Mouse (Mus musculus) cerebellum, adult 2 months (tissue): ENCODE results near the gene Bmpr1a. TPM values are rescaled to one million over a fixed set of nuclear protein-coding genes. Genes with fewer than 3 reads are reported as not detected.

Source experiments
- DNase-seq, 2 experiments: peaks; one replicate each; pipeline ENCODE4 v3.0.0; 2021
- H3K27ac ChIP-seq: fragments of 200-500 bp; 2 replicates; pipeline ENCODE4 v1.5.1; 2012; ENCODE audit warnings: low read length, control low read depth, inconsistent platforms; ENCODE audit not compliant: insufficient read depth
- H3K27me3 ChIP-seq: fragments of 200-500 bp; 2 replicates; pipeline ENCODE4 v1.6.1; 2012; ENCODE audit warnings: inconsistent platforms, mild to moderate bottlenecking, low read length, moderate library complexity; ENCODE audit not compliant: control insufficient read depth, insufficient read depth
- H3K4me1 ChIP-seq: fragments of 200-500 bp; 2 replicates; pipeline ENCODE4 v1.6.1; 2011; ENCODE audit warnings: low read length; ENCODE audit not compliant: control insufficient read depth, insufficient read depth
- H3K4me3 ChIP-seq: fragments of 200-500 bp; replicated peaks from 2 replicates; pipeline ENCODE3; 2011; ENCODE audit warnings: mild to moderate bottlenecking, low read depth, low read length, control low read depth; ENCODE audit not compliant: insufficient read depth
- CTCF ChIP-seq: fragments of 200-500 bp; IDR thresholded peaks from 2 replicates; pipeline ENCODE4 v1.5.1; 2011; ENCODE audit warnings: low read depth, mild to moderate bottlenecking, control low read depth, low read length, moderate library complexity, borderline replicate concordance; ENCODE audit not compliant: insufficient read depth
- POLR2A ChIP-seq: fragments of 200-500 bp; IDR thresholded peaks from 2 replicates; pipeline ENCODE4 v1.6.1; 2011; ENCODE audit warnings: low read length, control low read depth, borderline replicate concordance; ENCODE audit not compliant: insufficient read depth
- WGBS: fragments of 180-500 bp; shearing (Covaris S2); methylation state at CpG from one replicate; pipeline ENCODE4 v1.1.7; 2018; 5-methylcytosine and 5-hydroxymethylcytosine counted together
- polyA plus RNA-seq: library from polyadenylated mRNA; depleted of rRNA; stranded (reverse); fragments of >200 nt; gene quantifications from 2 replicates; pipeline ENCODE4 v1.2.3, GENCODE M21; 2012

Bmpr1a gene
- polyA plus RNA-seq, 1 experiment: 23.3 TPM

GRCm38 (mm10) chr14:34515860-34516259 lies 12.7 kb upstream of the Bmpr1a start:
- WGBS: 87% methylated on average over 5 of the region's 5 CpGs
- TF ChIP-seq POLR2A: no peak
- no peak for TF ChIP-seq CTCF
- Histone ChIP-seq H3K27ac (no peak overlapping the region), H3K4me3 (no peak overlapping the region), H3K4me1 (no peaks in the 10 kb centered on the region), H3K27me3 (no peaks in the 10 kb centered on the region)
- DNase-seq: no peak

GRCm38 (mm10) chr14:34514120-34514519 lies 11.0 kb upstream of the Bmpr1a start:
- Histone ChIP-seq H3K27ac (no peak overlapping the region), H3K4me3 (no peak overlapping the region), H3K4me1 (no peaks in the 10 kb centered on the region), H3K27me3 (no peaks in the 10 kb centered on the region)
- 25% methylated on average over 6 of the region's 6 CpGs for WGBS
- no peak for DNase-seq
- no peak for TF ChIP-seq POLR2A
- TF ChIP-seq CTCF: no peak

GRCm38 (mm10) chr14:34512602-34513001 lies 9.5 kb upstream of the Bmpr1a start:
- Histone ChIP-seq H3K27me3 (no peaks in the 10 kb centered on the region), H3K4me1 (no peaks in the 10 kb centered on the region), H3K4me3 (no peak overlapping the region), H3K27ac (no peak overlapping the region)
- no peak for DNase-seq
- 91% methylated on average over 4 of the region's 4 CpGs for WGBS
- TF ChIP-seq POLR2A (no peak), CTCF (no peak)

- H3K27ac ChIP-seq: no peak overlapping the region
- no peak overlapping the region for H3K4me3 ChIP-seq
- DNase-seq: no peak
- no peaks in the 10 kb centered on the region for H3K27me3 ChIP-seq
- WGBS: 83% methylated on average over 11 of the region's 11 CpGs
- TF ChIP-seq CTCF: no peak
- no peak for TF ChIP-seq POLR2A
- no peaks in the 10 kb centered on the region for H3K4me1 ChIP-seq
These were observed 8.8 kb upstream of the Bmpr1a start for GRCm38 (mm10) chr14:34511901-34512300.

- no peak overlapping the region for H3K4me3 ChIP-seq
- H3K27ac ChIP-seq: no peak overlapping the region
- no peaks in the 10 kb centered on the region for H3K27me3 ChIP-seq
- DNase-seq: no peak
- TF ChIP-seq POLR2A (no peak), CTCF (no peak)
- WGBS: 69% methylated on average over 7 of the region's 7 CpGs
- H3K4me1 ChIP-seq: peaks cover 2% of the 10 kb centered on the region
These were observed 5.8 kb upstream of the Bmpr1a start for GRCm38 (mm10) chr14:34508842-34509439.

- no peak for DNase-seq
- Histone ChIP-seq H3K27me3 (no peaks in the 10 kb centered on the region), H3K4me1 (peaks cover 3% of the 10 kb centered on the region), H3K4me3 (no peak overlapping the region), H3K27ac (no peak overlapping the region)
- no peak for TF ChIP-seq POLR2A
- no peak for TF ChIP-seq CTCF
- 69% methylated on average over 4 of the region's 4 CpGs for WGBS
These were observed 5.2 kb upstream of the Bmpr1a start for GRCm38 (mm10) chr14:34508187-34508840.

GRCm38 (mm10) chr14:34505309-34505708 lies 2.2 kb upstream of the Bmpr1a start:
- no peak overlapping the region for H3K27ac ChIP-seq
- H3K4me3 ChIP-seq: no peak overlapping the region
- TF ChIP-seq CTCF: no peak
- TF ChIP-seq POLR2A: no peak
- WGBS: 91% methylated on average over 7 of the region's 7 CpGs
- no peaks in the 10 kb centered on the region for H3K27me3 ChIP-seq
- DNase-seq: no peak
- peaks cover 5% of the 10 kb centered on the region for H3K4me1 ChIP-seq

GRCm38 (mm10) chr14:34504377-34504776 lies 1.2 kb upstream of the Bmpr1a start:
- WGBS: 71% methylated on average over 5 of the region's 5 CpGs
- Histone ChIP-seq H3K4me3 (no peak overlapping the region), H3K27me3 (no peaks in the 10 kb centered on the region), H3K4me1 (peaks cover 11% of the 10 kb centered on the region), H3K27ac (no peak overlapping the region)
- no peak for DNase-seq
- TF ChIP-seq POLR2A: no peak
- no peak for TF ChIP-seq CTCF
